Mouse (Mus musculus) telencephalon, adult 2 months (tissue): ENCODE measurements around the gene Gbp6.
"Not testable (repeated sequence)": the region's sequence is repeated elsewhere in the genome, so short reads cannot be mapped to it uniquely, and the experiment has no call there.

Experiments
- DNase-seq: peaks from one replicate; pipeline ENCODE4 v3.0.0-alpha.2; 2011; ENCODE audit warnings: low read depth, low spot score

Gbp6 gene

DNA sequence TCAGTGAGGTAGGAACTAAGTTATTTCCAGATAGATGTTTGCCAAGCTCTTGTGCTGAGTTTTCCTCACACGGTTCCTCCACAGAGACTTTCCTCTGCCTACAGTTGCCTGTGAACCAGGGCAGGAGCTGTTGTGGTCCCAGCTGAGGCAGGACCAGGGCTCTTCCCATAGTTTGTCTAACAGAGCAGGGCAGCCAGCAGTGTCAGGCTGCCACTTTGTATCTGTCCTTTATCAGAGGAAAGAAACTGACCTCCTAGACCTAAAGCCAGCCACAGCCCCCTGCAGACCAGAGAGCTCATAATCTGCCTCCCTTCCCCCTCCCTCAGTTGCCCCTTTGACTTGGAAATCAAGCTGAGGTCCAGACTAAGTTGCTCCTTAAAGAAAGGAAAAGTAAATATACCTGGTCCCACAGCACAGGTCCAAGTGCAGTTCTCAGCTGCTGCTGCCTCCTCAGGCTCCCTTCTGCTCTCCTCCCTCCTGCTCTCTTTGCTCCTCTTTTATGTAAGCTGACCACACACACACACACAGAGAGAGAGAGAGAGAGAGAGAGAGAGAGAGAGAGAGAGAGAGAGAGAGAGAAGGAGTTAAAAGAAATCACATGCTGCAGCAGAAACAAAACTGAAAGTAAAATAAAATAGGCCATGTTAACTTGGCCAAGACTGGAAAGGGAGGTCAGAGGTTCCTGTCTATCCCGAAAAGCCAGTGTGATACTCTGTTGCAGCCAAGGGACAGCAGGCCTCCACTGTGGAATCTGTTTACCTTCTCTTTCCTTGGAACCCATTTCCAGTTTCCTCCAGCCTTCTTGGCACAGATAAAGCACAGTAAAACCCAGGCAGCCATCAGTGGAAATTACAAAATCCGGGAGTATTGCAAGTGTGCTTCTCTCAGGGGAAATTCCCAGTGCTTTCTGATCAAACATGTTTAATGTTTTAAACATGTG lies at the start of gene Gbp6, which contains the start of gene Gm43302:
Gene Gbp6, minus strand, starts transcription at position 473 of the 940 bp plus-strand sequence.
Gene Gm43302, minus strand, starts transcription at position 470 of the 940 bp plus-strand sequence.
- not testable (repeated sequence) for DNase-seq

DNA sequence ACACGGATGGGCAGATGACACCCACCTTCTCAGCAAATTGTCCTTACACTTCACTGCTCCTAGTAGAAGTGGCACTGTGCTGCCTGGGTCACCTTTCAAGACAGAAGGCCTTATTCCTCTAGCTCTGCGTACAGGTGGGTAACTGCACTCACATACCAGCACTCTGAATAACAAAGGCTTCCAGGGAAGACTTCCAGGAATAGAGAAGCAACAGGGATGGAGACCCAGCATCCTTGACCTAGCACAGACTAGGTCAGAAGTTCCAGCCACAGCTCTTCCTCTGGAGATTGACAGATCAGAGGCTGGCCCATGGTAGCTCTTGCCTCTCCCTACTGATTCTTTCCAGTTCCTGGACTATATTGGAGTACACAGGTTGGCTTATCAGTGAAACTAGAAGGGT lies 47.8 kb upstream of the Gbp6 start:
- DNase-seq: no peak

DNA sequence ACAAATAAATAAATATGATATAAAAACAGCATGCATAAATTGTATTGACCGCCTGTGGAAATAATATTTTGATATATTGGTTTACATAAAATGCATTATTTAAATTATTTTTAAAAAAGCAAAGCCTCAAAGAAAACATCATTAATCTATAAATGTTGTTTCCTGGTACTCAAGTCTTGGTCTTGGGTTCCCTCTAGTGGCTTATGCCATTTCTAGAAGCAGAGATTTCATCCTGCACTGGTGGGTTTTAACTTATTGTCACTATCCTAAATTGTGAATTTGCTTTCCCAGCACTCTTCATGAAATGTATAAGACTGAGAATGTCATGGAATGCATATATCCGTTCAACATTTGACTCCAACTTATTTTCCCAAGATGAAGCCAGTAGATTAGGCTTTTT lies 29.0 kb upstream of the Gbp6 start:
- DNase-seq: no peak

GRCm38 (mm10) chr5:105310941-105311340 lies 17.4 kb upstream of the Gbp6 start:
- no peak for DNase-seq

- DNase-seq: not testable (repeated sequence)
Measured at GRCm38 (mm10) chr5:105309148-105309547, 15.7 kb upstream of the Gbp6 start.

- not testable (repeated sequence) for DNase-seq
Measured at GRCm38 (mm10) chr5:105306946-105307345, 13.4 kb upstream of the Gbp6 start.

GRCm38 (mm10) chr5:105306159-105306581 lies 12.7 kb upstream of the Gbp6 start:
- no peak for DNase-seq

DNA sequence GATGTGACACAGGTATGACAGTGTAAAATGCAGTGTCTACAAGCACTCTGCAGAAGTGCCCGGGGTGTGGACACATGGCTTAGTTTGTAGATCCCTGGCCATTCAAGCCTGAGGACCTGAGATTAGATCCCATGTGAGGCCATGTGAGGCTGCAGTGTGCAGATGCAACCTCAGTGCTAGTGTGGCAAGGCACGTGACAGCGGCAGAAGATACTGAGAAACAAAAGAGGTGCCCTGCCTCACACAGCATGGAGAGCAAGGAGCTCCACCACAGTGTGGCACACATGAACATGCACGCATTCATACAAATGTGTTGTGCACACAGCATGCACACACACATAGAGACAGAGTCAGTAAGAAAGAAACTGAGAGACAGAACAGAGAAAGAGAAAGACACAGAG lies 12.2 kb upstream of the Gbp6 start:
- DNase-seq: not testable (repeated sequence)

- DNase-seq: no peak
Measured at GRCm38 (mm10) chr5:105301963-105302362, 8.5 kb upstream of the Gbp6 start.

- no peak for DNase-seq
Measured at GRCm38 (mm10) chr5:105301531-105301930, 8.0 kb upstream of the Gbp6 start.

GRCm38 (mm10) chr5:105295746-105296145 lies 2.2 kb upstream of the Gbp6 start:
- DNase-seq: no peak

DNA sequence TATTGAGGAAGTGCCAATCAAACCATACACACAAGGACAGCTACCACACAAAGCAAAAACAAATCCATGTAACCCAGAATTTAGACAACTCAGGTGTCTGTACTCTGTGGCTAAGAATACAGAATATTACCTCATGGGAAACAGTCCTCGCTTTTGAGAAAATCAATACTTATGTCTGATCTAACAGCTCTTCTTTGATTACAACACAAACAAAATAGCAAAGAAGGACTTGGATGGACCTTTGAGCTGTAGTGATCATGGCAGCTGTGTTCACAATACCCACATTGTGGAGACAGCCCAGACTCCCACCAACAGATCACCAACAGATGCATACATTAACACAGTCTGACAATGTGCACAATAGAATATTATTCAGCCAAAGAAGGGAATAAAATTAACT lies 1.0 kb downstream of the Gbp6 start:
- DNase-seq: no peak

- DNase-seq: not testable (repeated sequence)
Measured at GRCm38 (mm10) chr5:105290921-105291320, 2.6 kb downstream of the Gbp6 start.

GRCm38 (mm10) chr5:105260673-105261072 lies 32.8 kb downstream of the Gbp6 start:
- DNase-seq: not testable (repeated sequence)

DNA sequence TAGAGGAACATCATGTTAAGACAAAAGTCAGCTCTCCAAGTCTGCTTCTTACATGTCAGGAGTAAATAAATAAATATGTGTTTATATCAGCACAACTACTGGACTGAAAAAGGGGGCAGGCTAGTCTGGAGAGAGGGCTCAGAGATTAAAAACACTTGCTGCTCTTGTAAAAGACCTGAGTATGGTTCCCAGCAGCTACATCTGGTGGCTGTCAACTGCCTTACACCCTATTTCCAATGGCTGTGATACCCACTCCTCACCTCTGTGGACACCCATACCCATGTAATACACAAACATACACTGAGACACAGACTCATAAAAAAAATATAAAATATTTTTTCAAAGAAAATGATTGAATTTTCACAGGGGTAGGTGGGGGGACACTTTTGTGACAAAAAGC lies 41.0 kb downstream of the Gbp6 start:
- DNase-seq: no peak

- DNase-seq: not testable (repeated sequence)
Measured at GRCm38 (mm10) chr5:105244741-105245140, 48.8 kb downstream of the Gbp6 start.

- DNase-seq: not testable (repeated sequence)
Measured at GRCm38 (mm10) chr5:105240982-105241381, 52.5 kb downstream of the Gbp6 start.

DNA sequence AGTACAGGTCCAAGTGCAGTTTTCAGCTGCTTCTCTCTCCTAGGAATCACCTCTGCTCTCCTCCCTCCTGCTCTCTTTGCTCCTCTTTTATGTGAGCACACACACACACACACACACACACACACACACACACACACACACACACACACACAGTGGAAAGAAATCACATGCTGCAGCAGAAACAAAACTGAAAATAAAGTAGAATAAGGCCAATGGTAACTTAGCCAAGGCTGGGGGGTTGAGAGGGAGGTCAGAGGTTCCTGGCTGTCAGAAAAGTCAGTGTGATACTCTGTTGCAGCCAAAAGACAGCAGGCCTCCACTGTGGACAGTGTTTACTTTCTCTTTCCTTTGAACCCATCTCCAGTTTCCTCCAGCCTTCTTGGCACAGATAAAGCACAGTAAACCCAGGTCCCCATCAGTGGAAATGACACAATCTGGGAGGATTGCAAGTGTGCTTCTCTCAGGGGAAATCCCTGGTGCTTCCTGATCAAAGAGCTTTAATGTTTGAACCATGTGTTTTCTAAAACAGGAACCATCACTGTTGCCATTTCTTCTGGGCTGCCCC lies 53.9 kb downstream of the Gbp6 start, which contains the start of gene Gbp10:
Gene Gbp10, minus strand, starts transcription at position 51 of the 565 bp plus-strand sequence.
- not testable (repeated sequence) for DNase-seq

- DNase-seq: not testable (repeated sequence)
Measured at GRCm38 (mm10) chr5:105238402-105238801, 55.1 kb downstream of the Gbp6 start.

DNA sequence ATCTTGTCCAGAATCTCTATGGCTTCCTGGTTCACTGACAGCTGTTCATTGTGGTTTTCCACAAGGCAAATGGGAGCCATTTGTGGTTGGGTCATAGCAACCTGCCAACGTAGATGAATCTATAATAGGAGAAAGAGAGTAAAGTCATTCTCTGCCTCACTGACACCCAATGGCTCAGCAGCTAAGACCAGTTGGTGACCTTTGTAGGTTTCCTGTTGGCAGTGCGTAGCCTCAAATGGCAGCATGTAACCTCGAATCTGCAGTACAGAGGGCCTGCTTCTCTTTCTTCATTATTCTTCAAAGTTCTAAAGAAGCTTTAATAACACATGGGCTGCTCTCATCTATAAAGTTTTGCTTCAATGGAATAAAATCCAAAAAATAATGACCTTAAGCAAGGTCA lies 57.5 kb downstream of the Gbp6 start:
- DNase-seq: not testable (repeated sequence)
